Mouse (Mus musculus) liver, embryonic 13.5 days (tissue): ENCODE measurements around the gene Nox4. TPM values are rescaled to one million over a fixed set of nuclear protein-coding genes. Genes with fewer than 3 reads are reported as not detected.

Experiments used
- ATAC-seq: fragments of 200-750 bp; cut with Nextera tagmentation; 2 replicates; pipeline ENCODE4 v1.8.0; 2017; ENCODE audit warnings: low read depth, mild to moderate bottlenecking, moderate number of reproducible peaks, moderate library complexity
- DNase-seq: peaks from one replicate; pipeline ENCODE4 v3.0.0; 2022
- H3K27ac ChIP-seq: fragments of 300-500 bp; sonication (generic); 2 replicates; pipeline ENCODE4 v1.5.1; 2015; ENCODE audit warnings: moderate library complexity, mild to moderate bottlenecking, inconsistent platforms
- H3K27me3 ChIP-seq: fragments of 300-500 bp; sonication (generic); 2 replicates; pipeline ENCODE4 v1.6.1; 2015; ENCODE audit warnings: mild to moderate bottlenecking, inconsistent platforms
- H3K36me3 ChIP-seq: fragments of 300-500 bp; sonication (generic); 2 replicates; pipeline ENCODE4 v1.6.1; 2015; ENCODE audit warnings: mild to moderate bottlenecking, inconsistent platforms
- H3K4me1 ChIP-seq: fragments of 300-500 bp; sonication (generic); replicated peaks from 2 replicates; pipeline ENCODE4 v1.6.1; 2015; ENCODE audit warnings: inconsistent platforms
- H3K4me2 ChIP-seq: fragments of 300-500 bp; sonication (generic); 2 replicates; pipeline ENCODE4 v1.6.1; 2015; ENCODE audit warnings: inconsistent platforms, mild to moderate bottlenecking, moderate library complexity
- H3K4me3 ChIP-seq: fragments of 300-500 bp; sonication (generic); replicated peaks from 2 replicates; pipeline ENCODE4 v1.5.1; 2015; ENCODE audit warnings: mild to moderate bottlenecking, inconsistent platforms
- H3K9ac ChIP-seq: fragments of 300-500 bp; sonication (generic); 2 replicates; pipeline ENCODE4 v1.6.1; 2015; ENCODE audit warnings: mild to moderate bottlenecking, inconsistent platforms
- H3K9me3 ChIP-seq: fragments of 300-500 bp; sonication (generic); replicated peaks from 2 replicates; pipeline ENCODE4 v1.6.1; 2016; ENCODE audit warnings: inconsistent platforms
- WGBS: fragments of 180-500 bp; shearing (Covaris S2); methylation state at CpG from one replicate; pipeline ENCODE4 v1.1.7; 2015; ENCODE audit not compliant: insufficient replicate concordance; 5-methylcytosine and 5-hydroxymethylcytosine counted together
- polyA plus RNA-seq: library from polyadenylated mRNA; unstranded; fragments of >200 nt; fragmentation: Nextera tagmentation; extraction: Ambion mirVana; gene quantifications from 2 replicates; pipeline ENCODE4 v1.2.1, GENCODE M21; 2015

Gene Nox4
- polyA plus RNA-seq: 0.16 and 0.36 TPM in 2 replicates

GRCm38 (mm10) chr7:87245856-87246579, at the start of gene Nox4:
Gene Nox4, plus strand, starts transcription at chr7:87246096.
- DNase-seq (no peak), ATAC-seq (no peak; the same call in 1 of the 2 replicates)
- 11% methylated on average over 18 of the region's 18 CpGs for WGBS
- Histone ChIP-seq H3K4me2 (peak within 1 kb of the TSS; percentile 58), H3K4me1 (no peaks in the 10 kb centered on the region), H3K9ac (peak within 1 kb of the TSS; percentile 26; the same call in 1 of the 2 replicates), H3K4me3 (peak within 1 kb of the TSS; percentile 55), H3K27me3 (no peaks in the 10 kb centered on the region), H3K36me3 (no peaks in the 10 kb centered on the region), H3K27ac (no peak within 1 kb of the TSS), H3K9me3 (no peaks in the 10 kb centered on the region)

- DNase-seq (no peak), ATAC-seq (no peak)
- Histone ChIP-seq H3K4me1 (no peaks in the 10 kb centered on the region), H3K9ac (no peak overlapping the region), H3K27me3 (no peaks in the 10 kb centered on the region), H3K36me3 (no peaks in the 10 kb centered on the region), H3K4me3 (no peak overlapping the region), H3K9me3 (no peaks in the 10 kb centered on the region), H3K27ac (no peak overlapping the region), H3K4me2 (no peak overlapping the region)
Measured at GRCm38 (mm10) chr7:87204751-87205150, 41.1 kb upstream of the Nox4 start.

- no peak overlapping the region for H3K4me2 ChIP-seq
- DNase-seq (no peak), ATAC-seq (no peak)
- no peaks in the 10 kb centered on the region for H3K9me3 ChIP-seq
- H3K4me1 ChIP-seq: no peaks in the 10 kb centered on the region
- H3K27ac ChIP-seq: no peak overlapping the region
- no peaks in the 10 kb centered on the region for H3K27me3 ChIP-seq
- no peaks in the 10 kb centered on the region for H3K36me3 ChIP-seq
- no peak overlapping the region for H3K9ac ChIP-seq
- H3K4me3 ChIP-seq: no peak overlapping the region
Measured at GRCm38 (mm10) chr7:87221712-87222111, 24.2 kb upstream of the Nox4 start.

GRCm38 (mm10) chr7:87222751-87223150, 23.1 kb upstream of the Nox4 start:
- 59% methylated on average over 2 of the region's 2 CpGs for WGBS
- no peak for DNase-seq

GRCm38 (mm10) chr7:87225617-87226016, 20.3 kb upstream of the Nox4 start:
- 34% methylated on average over 2 of the region's 2 CpGs for WGBS
- no peak overlapping the region for H3K9ac ChIP-seq
- no peak overlapping the region for H3K4me2 ChIP-seq
- H3K27ac ChIP-seq: no peak overlapping the region
- no peak overlapping the region for H3K4me3 ChIP-seq
- no peak for DNase-seq
- no peak for ATAC-seq
- H3K9me3 ChIP-seq: no peaks in the 10 kb centered on the region
- H3K4me1 ChIP-seq: no peaks in the 10 kb centered on the region
- H3K36me3 ChIP-seq: no peaks in the 10 kb centered on the region
- H3K27me3 ChIP-seq: no peaks in the 10 kb centered on the region

More at GRCm38 (mm10) chr7:87222751-87223150, 23.1 kb upstream of the Nox4 start:
- H3K4me2 ChIP-seq: no peak overlapping the region
- no peaks in the 10 kb centered on the region for H3K4me1 ChIP-seq
- no peaks in the 10 kb centered on the region for H3K27me3 ChIP-seq
- H3K4me3 ChIP-seq: no peak overlapping the region
- H3K36me3 ChIP-seq: no peaks in the 10 kb centered on the region
- H3K27ac ChIP-seq: no peak overlapping the region
- no peaks in the 10 kb centered on the region for H3K9me3 ChIP-seq
- no peak overlapping the region for H3K9ac ChIP-seq
- no peak for ATAC-seq

GRCm38 (mm10) chr7:87227051-87227948, 18.6 kb upstream of the Nox4 start:
- Histone ChIP-seq H3K27ac (no peak overlapping the region), H3K36me3 (no peaks in the 10 kb centered on the region), H3K4me2 (no peak overlapping the region), H3K4me3 (no peak overlapping the region), H3K9me3 (no peaks in the 10 kb centered on the region), H3K9ac (no peak overlapping the region), H3K4me1 (no peaks in the 10 kb centered on the region), H3K27me3 (no peaks in the 10 kb centered on the region)
- ATAC-seq (no peak), DNase-seq (no peak)
- WGBS: 60% methylated on average over 4 of the region's 4 CpGs

- Histone ChIP-seq H3K4me1 (no peaks in the 10 kb centered on the region), H3K27me3 (no peaks in the 10 kb centered on the region), H3K27ac (no peak overlapping the region), H3K9me3 (no peaks in the 10 kb centered on the region), H3K4me3 (no peak overlapping the region), H3K9ac (no peak overlapping the region), H3K4me2 (no peak overlapping the region), H3K36me3 (no peaks in the 10 kb centered on the region)
- DNase-seq: no peak
- ATAC-seq: no peak
- WGBS: 48% methylated on average over 1 of the region's 1 CpGs
Measured at GRCm38 (mm10) chr7:87229502-87229901, 16.4 kb upstream of the Nox4 start.

GRCm38 (mm10) chr7:87241139-87241538, 4.8 kb upstream of the Nox4 start:
- H3K9ac ChIP-seq: no peak overlapping the region
- ATAC-seq: no peak
- WGBS: 28% methylated on average over 1 of the region's 1 CpGs

GRCm38 (mm10) chr7:87246580-87246934, 661 bp downstream of the Nox4 start:
- DNase-seq: peak; percentile 2
- under 1% methylated on average over 30 of the region's 30 CpGs for WGBS

More at GRCm38 (mm10) chr7:87241139-87241538, 4.8 kb upstream of the Nox4 start:
- H3K36me3 ChIP-seq: no peaks in the 10 kb centered on the region
- no peak overlapping the region for H3K4me3 ChIP-seq
- H3K4me1 ChIP-seq: no peaks in the 10 kb centered on the region
- no peak for DNase-seq
- no peak overlapping the region for H3K27ac ChIP-seq
- H3K4me2 ChIP-seq: no peak overlapping the region
- H3K27me3 ChIP-seq: no peaks in the 10 kb centered on the region
- H3K9me3 ChIP-seq: no peaks in the 10 kb centered on the region

GRCm38 (mm10) chr7:87246940-87247339, 1.0 kb downstream of the Nox4 start:
- Histone ChIP-seq H3K4me1 (no peaks in the 10 kb centered on the region), H3K9me3 (no peaks in the 10 kb centered on the region), H3K27me3 (no peaks in the 10 kb centered on the region), H3K4me2 (peak overlapping the region; percentile 58), H3K27ac (no peak overlapping the region), H3K36me3 (no peaks in the 10 kb centered on the region), H3K9ac (no peak overlapping the region), H3K4me3 (peak overlapping the region; percentile 55)
- 58% methylated on average over 1 of the region's 1 CpGs for WGBS
- DNase-seq (no peak), ATAC-seq (no peak)

More at GRCm38 (mm10) chr7:87246580-87246934, 661 bp downstream of the Nox4 start:
- no peaks in the 10 kb centered on the region for H3K27me3 ChIP-seq
- H3K36me3 ChIP-seq: no peaks in the 10 kb centered on the region
- peak overlapping the region; percentile 55 for H3K4me3 ChIP-seq
- H3K9ac ChIP-seq: peak overlapping the region; percentile 26; the same call in 1 of the 2 replicates
- H3K9me3 ChIP-seq: no peaks in the 10 kb centered on the region
- no peaks in the 10 kb centered on the region for H3K4me1 ChIP-seq
- ATAC-seq: peak; percentile 61
- peak overlapping the region; percentile 58 for H3K4me2 ChIP-seq
- H3K27ac ChIP-seq: no peak overlapping the region

- Histone ChIP-seq H3K4me1 (no peaks in the 10 kb centered on the region), H3K27me3 (no peaks in the 10 kb centered on the region), H3K4me2 (no peak overlapping the region), H3K36me3 (no peaks in the 10 kb centered on the region), H3K9ac (no peak overlapping the region), H3K4me3 (no peak overlapping the region), H3K9me3 (no peaks in the 10 kb centered on the region), H3K27ac (no peak overlapping the region)
- no peak for ATAC-seq
- WGBS: 69% methylated on average over 1 of the region's 1 CpGs
- DNase-seq: no peak
Measured at GRCm38 (mm10) chr7:87247926-87248325, 2.0 kb downstream of the Nox4 start.
